Mouse (Mus musculus): ENCODE data around the gene Ros1. TPM values are rescaled to one million over a fixed set of nuclear protein-coding genes. Genes with fewer than 3 reads are reported as not detected.

The Ros1 gene
- polyA plus RNA-seq, 1 experiment from 2014 or later: not detected

DNA sequence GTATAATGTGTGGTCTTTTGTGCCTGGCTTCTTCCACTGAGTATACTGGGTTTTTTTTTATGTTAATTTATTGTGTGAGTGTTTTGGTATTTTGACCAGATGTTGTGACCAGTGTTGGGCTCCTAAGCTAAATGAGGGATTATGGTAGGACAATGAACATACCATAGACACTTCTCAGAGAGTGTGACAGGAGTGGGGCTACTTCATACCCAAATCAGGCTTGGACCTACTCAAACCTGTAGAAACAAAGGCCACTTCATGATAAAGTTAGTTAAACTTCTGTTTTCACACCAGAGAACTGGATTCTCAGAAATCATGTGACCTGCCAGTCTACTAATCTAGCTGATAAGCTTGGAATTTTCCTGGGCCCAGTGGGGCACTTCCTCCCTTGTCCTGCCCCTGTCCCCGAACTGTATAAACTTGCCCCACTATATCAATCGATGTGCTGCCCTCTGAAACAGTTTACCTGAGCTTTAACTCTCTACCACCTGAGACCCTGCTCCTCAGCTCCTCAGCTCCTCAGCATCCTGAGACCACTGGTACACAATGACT, 20.3 kb upstream of the Ros1 start:
- no peak overlapping the region for H3K27ac ChIP-seq
- WGBS: 25% methylated on average over 2 of the region's 2 CpGs
- no peak overlapping the region for H3K4me3 ChIP-seq
- no peaks in the 10 kb centered on the region for H3K36me3 ChIP-seq
- no peaks in the 10 kb centered on the region for H3K27me3 ChIP-seq (ENCODE audit: insufficient read depth, poor library complexity, severe bottlenecking)
- 0 out of 2 replicates have a peak, but pooled peaks cover 3% of the 10 kb centered on the region for H3K4me1 ChIP-seq
- DNase-seq (ENCODE audit: low spot score): no peak
- no peaks in the 10 kb centered on the region for H3K9me3 ChIP-seq

DNA sequence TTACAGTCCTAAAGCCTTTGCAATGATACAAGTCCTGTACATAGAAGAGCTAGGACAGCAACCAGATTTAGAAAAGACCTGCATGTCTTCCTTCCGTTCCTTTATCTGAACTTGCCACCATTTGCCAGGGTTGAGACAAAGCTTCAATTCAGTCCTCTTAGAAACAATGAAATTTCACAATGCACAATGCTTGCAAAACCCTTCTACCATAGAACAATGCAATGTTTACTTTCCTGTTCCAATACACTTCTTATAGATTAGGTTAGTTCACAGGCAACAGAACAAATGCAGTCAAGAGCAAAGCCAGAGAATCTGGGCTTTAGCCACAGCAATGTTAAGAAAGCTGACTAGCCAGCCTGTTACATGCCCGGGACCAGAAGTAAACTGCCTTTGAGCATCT, 9.0 kb upstream of the Ros1 start:
- no peak overlapping the region for H3K27ac ChIP-seq
- no peaks in the 10 kb centered on the region for H3K36me3 ChIP-seq
- H3K4me1 ChIP-seq: no peaks in the 10 kb centered on the region
- no peak overlapping the region for H3K4me3 ChIP-seq
- no peaks in the 10 kb centered on the region for H3K27me3 ChIP-seq (ENCODE audit: insufficient read depth, poor library complexity, severe bottlenecking)
- DNase-seq (ENCODE audit: low spot score): no peak
- no peaks in the 10 kb centered on the region for H3K9me3 ChIP-seq
- 73% methylated on average over 2 of the region's 2 CpGs for WGBS

DNA sequence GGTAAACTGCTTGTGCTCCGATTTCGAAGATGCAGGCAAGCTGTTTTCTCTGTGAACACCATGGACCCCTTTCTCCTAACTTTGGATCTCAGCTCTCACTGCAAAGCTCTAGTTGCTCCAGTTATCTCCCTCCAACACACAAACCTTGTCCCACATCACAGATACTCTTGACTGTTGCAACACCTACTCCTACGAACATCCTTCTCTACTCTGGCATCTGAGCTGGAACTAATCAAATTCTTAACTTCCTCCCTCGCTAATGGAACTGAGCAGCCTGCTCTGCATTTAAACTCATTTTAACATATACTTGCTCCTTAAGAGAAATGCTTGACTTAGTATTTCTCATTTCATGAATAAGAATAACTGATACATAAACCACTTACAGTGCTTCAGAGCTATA, 9.1 kb downstream of the Ros1 start:
- Histone ChIP-seq H3K4me1 (no peaks in the 10 kb centered on the region), H3K4me3 (no peak overlapping the region), H3K27ac (no peak overlapping the region), H3K27me3 (ENCODE audit: insufficient read depth, poor library complexity, severe bottlenecking) (no peaks in the 10 kb centered on the region), H3K36me3 (no peaks in the 10 kb centered on the region), H3K9me3 (no peaks in the 10 kb centered on the region)
- WGBS: 75% methylated on average over 4 of the region's 4 CpGs
- DNase-seq (ENCODE audit: low spot score): no peak

DNA sequence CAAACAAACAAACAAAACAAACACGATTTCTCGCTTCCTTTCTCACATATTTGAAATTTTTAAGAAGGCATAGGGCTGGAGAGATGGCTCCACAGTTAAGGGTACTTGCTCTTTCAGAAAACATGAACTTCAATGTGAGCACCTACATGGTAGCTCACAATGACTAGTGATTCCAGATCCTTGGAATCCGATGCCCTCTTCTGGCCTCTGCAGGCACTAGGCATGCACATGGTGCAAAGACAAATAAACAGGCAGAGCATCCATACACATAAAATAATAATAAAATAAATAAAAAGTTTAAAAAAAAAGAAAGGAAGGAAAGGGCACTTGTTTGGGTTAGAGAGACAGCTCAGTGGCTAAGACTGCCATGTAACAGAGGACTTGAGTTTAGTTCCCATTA, 12.2 kb downstream of the Ros1 start:
- H3K4me1 ChIP-seq: no peaks in the 10 kb centered on the region
- 70% methylated on average over 3 of the region's 3 CpGs for WGBS
- no peaks in the 10 kb centered on the region for H3K9me3 ChIP-seq
- no peaks in the 10 kb centered on the region for H3K27me3 ChIP-seq (ENCODE audit: insufficient read depth, poor library complexity, severe bottlenecking)
- no peak overlapping the region for H3K27ac ChIP-seq
- H3K4me3 ChIP-seq: no peak overlapping the region
- no peaks in the 10 kb centered on the region for H3K36me3 ChIP-seq
- DNase-seq (ENCODE audit: low spot score): no peak

DNA sequence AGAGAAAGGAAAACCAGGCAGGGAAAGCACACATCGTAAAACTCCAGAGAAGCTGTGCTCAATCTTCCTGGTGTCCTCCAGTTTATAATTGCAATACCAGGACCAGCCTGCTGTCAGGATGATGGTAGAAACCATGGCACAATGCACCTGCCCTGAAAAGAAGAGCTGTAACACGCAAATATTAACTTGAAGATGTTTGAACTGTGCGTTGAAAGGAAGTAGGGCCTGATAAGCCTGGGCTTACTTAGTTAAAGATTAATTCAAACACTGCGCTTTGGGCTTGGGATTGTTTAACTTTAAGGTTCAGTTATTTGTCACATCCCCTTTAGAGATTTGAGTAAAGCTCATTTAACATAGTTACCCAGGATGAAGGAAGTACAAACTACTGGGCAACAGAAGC, 20.7 kb downstream of the Ros1 start:
- Histone ChIP-seq H3K27ac (no peak overlapping the region), H3K4me3 (no peak overlapping the region), H3K27me3 (ENCODE audit: insufficient read depth, poor library complexity, severe bottlenecking) (no peaks in the 10 kb centered on the region), H3K36me3 (no peaks in the 10 kb centered on the region), H3K9me3 (no peaks in the 10 kb centered on the region), H3K4me1 (no peaks in the 10 kb centered on the region)
- no peak for DNase-seq (ENCODE audit: low spot score)
- 70% methylated on average over 4 of the region's 4 CpGs for WGBS

DNA sequence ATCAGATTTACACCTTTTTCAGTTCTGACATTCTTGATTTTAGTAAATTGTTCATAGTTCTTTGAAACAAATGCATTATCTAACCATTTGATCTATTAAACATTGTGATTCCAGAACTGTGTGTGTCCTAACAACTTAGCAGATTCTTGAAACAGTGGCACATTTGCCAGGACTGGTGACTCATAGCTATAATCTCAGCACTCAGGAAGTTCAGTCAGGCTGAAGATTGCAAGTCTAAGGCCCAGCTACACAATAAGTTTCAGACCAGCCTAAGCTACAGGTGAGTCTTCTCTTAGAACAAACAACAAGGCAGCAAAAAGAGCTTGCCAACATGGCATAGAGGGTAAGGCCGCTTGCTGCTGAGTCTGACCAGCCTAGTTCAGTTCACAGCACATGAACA, 24.6 kb downstream of the Ros1 start:
- H3K4me3 ChIP-seq: no peak overlapping the region
- no peak for DNase-seq (ENCODE audit: low spot score)
- no peaks in the 10 kb centered on the region for H3K4me1 ChIP-seq
- H3K9me3 ChIP-seq: no peaks in the 10 kb centered on the region
- WGBS: 84% methylated on average over 1 of the region's 1 CpGs
- H3K27me3 ChIP-seq (ENCODE audit: insufficient read depth, poor library complexity, severe bottlenecking): no peaks in the 10 kb centered on the region
- H3K27ac ChIP-seq: no peak overlapping the region
- no peaks in the 10 kb centered on the region for H3K36me3 ChIP-seq

DNA sequence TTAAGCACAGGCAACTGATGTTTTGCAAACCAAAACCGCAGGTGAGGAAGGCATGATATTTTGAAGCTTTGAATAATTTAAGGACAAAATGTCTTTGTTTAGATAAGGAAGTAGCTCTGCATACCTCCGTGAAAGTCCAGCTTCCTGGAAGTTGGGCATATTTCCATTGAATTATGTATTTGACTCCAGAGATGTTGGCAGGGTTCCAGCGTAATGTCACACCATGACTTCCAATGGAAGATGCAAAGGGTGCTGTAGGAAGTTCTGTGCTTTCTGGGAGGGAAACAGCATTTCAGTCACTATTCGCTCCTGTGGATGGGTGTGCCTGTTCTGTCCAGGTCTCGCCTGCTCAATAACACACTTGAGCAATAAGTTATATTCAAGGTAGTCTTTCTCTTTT, 25.2 kb downstream of the Ros1 start:
- DNase-seq (ENCODE audit: low spot score): no peak
- Histone ChIP-seq H3K9me3 (no peaks in the 10 kb centered on the region), H3K36me3 (no peaks in the 10 kb centered on the region), H3K27me3 (ENCODE audit: insufficient read depth, poor library complexity, severe bottlenecking) (no peaks in the 10 kb centered on the region), H3K4me1 (no peaks in the 10 kb centered on the region), H3K4me3 (no peak overlapping the region), H3K27ac (no peak overlapping the region)
- 83% methylated on average over 5 of the region's 5 CpGs for WGBS

DNA sequence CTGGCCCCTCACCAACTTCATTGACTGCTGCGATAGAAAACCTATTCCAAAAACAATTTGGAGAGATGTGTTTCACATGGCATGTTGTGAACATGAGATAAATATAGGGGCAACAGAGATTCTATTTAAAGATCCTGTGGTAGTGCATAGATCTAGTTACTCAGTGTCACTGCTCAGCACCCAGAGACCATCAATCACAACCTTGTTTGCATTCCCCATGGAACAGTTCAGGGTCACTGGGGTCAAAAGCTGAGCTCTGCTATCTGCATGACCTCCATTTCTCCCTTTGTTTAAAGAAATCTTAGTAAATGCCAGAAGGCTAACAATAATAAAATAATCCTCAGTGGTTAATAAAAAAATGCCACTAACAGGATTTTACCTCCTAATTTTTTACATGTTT, 29.7 kb downstream of the Ros1 start:
- no peaks in the 10 kb centered on the region for H3K4me1 ChIP-seq
- H3K27ac ChIP-seq: no peak overlapping the region
- DNase-seq (ENCODE audit: low spot score): no peak
- WGBS: 39% methylated on average over 1 of the region's 1 CpGs
- no peaks in the 10 kb centered on the region for H3K27me3 ChIP-seq (ENCODE audit: insufficient read depth, poor library complexity, severe bottlenecking)
- no peaks in the 10 kb centered on the region for H3K36me3 ChIP-seq
- H3K9me3 ChIP-seq: no peaks in the 10 kb centered on the region
- H3K4me3 ChIP-seq: no peak overlapping the region

DNA sequence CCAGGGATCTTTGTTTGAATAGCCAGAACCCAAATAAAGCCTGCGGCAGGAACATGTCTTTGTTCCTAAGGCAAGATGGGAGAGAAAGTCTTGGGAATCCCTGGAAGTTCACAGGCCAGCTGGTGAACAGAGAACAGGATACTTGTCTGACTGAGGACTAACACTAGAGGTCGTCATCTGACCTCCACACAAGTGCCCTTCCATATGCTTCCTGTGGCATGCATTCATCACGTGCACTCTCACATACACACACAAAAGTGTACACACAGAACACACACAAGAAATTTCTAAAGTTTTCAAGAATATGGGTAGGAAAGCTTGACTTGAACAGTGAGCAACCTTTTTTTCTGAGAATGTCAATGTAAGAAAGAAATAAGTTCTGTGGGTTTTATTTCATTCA, 34.4 kb downstream of the Ros1 start:
- no peak for DNase-seq (ENCODE audit: low spot score)
- 58% methylated on average over 3 of the region's 3 CpGs for WGBS
- Histone ChIP-seq H3K27me3 (ENCODE audit: insufficient read depth, poor library complexity, severe bottlenecking) (no peaks in the 10 kb centered on the region), H3K4me3 (no peak overlapping the region), H3K4me1 (no peaks in the 10 kb centered on the region), H3K36me3 (no peaks in the 10 kb centered on the region), H3K9me3 (no peaks in the 10 kb centered on the region), H3K27ac (no peak overlapping the region)

DNA sequence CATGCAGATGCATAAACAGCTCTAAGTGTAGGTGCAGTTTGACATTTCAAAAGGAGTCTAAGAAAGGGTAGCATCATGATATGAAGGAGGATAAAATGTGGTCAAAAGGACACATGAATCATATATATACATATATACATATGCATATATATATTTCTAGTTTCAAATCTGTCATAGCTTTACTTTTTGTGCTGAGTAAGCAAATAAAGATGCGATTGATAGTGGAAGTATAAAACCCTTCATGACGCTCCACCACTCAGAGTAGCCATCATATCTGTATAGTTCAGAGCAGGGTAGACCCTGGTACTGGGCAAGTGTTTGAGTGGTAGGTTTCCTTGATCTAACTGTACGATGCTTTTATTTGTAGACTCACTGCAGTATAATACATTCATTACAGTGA, 35.3 kb downstream of the Ros1 start:
- H3K9me3 ChIP-seq: no peaks in the 10 kb centered on the region
- no peak overlapping the region for H3K27ac ChIP-seq
- no peaks in the 10 kb centered on the region for H3K4me1 ChIP-seq
- H3K27me3 ChIP-seq (ENCODE audit: insufficient read depth, poor library complexity, severe bottlenecking): no peaks in the 10 kb centered on the region
- DNase-seq (ENCODE audit: low spot score): no peak
- H3K36me3 ChIP-seq: no peaks in the 10 kb centered on the region
- H3K4me3 ChIP-seq: no peak overlapping the region
- WGBS: 96% methylated on average over 3 of the region's 3 CpGs

DNA sequence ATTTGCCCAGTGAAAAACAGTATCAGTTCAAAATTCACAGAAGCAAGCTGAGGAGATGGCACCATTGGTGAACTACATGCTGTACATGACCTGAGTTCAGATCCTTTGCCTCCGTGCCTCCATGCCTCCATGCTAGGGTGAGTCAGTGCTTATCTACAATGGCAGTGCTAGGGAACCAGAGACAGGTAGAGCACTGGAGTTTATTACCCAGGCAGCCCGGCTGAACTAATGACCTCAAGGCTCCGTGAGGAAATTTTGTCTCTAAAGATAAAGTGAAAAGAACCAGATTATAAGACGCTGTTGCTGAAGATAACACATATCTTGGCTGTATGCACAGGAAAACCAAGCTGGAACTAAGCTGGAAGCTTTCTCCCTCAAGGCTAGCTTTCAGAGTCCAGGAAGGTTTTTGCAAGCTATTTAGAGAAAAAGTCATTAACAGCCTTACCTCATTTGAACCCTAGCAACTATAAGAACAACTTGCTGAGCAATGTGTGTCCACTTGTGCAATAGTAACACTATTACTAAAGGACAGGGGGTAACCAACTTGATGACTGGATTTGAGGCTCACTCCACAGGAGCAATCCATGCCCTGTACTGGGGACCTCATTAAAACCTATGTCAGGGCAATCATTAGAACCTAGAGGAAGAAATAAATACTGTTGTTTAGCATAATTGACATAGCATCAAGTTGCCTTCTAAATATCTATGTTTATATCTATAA, 61.5 kb downstream of the Ros1 start:
- Histone ChIP-seq H3K27me3 (ENCODE audit: insufficient read depth, poor library complexity, severe bottlenecking) (no peaks in the 10 kb centered on the region), H3K9me3 (no peaks in the 10 kb centered on the region), H3K4me1 (no peaks in the 10 kb centered on the region), H3K4me3 (no peak overlapping the region), H3K27ac (no peak overlapping the region), H3K36me3 (no peaks in the 10 kb centered on the region)
- 20% methylated on average over 4 of the region's 4 CpGs for WGBS
- DNase-seq (ENCODE audit: low spot score): no peak

DNA sequence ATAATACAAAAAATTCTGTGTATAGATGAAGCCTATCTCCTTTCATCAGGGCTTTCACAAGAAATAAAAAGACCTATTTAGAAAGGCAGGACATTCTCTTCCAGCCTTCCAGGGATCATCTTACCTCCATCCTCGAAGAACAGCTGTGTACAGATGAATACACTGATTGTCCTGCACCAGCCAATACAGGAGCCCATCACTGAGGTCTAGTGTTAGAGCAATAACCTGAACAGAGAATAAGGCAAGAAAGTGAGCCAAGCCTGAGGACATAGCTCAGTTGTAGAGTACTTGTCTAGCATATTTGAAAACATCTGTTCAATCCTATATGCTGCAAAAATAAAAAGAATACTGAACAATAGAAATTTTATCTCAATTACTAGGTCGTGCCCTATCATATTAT, 64.3 kb downstream of the Ros1 start:
- Histone ChIP-seq H3K9me3 (no peaks in the 10 kb centered on the region), H3K27ac (no peak overlapping the region), H3K27me3 (ENCODE audit: insufficient read depth, poor library complexity, severe bottlenecking) (no peaks in the 10 kb centered on the region), H3K4me1 (no peaks in the 10 kb centered on the region), H3K4me3 (no peak overlapping the region), H3K36me3 (no peaks in the 10 kb centered on the region)
- DNase-seq (ENCODE audit: low spot score): no peak
- 64% methylated on average over 2 of the region's 2 CpGs for WGBS

DNA sequence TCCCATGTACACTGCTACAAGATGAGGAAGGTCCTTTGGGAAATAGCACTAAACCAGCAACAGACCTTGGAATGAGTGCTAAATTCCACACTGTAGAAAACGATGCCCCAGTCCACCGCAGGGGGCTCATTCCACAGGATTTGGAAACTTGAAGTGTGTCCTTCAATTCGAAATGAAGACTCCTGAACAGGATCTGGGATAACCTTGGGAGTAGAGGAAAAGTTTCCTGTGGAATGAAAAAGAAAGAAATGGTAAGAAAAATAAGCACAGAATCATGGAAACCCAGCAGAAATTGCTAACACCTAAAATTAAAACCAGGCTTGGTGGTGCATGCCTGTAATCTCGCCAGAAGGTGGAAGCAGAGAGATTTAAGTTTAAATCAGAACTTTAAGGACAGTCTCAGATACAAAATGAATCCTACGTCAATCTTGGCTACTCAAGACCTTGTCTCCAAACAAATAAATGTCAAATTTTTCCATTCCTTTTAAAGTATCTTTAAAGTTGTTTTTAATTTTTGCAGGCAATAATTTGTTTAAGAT, 66.1 kb downstream of the Ros1 start:
- DNase-seq (ENCODE audit: low spot score): no peak
- 50% methylated on average over 5 of the region's 5 CpGs for WGBS

More for the DNA sequence above, 66.1 kb downstream of the Ros1 start:
- H3K27ac ChIP-seq: no peak overlapping the region
- no peaks in the 10 kb centered on the region for H3K27me3 ChIP-seq (ENCODE audit: insufficient read depth, poor library complexity, severe bottlenecking)
- no peaks in the 10 kb centered on the region for H3K4me1 ChIP-seq
- no peaks in the 10 kb centered on the region for H3K9me3 ChIP-seq
- H3K4me3 ChIP-seq: no peak overlapping the region
- no peaks in the 10 kb centered on the region for H3K36me3 ChIP-seq

Measured in heart, embryonic 10.5 days (tissue).